Mouse (Mus musculus) lung, postnatal 10 days (tissue): ENCODE measurements around the gene 4930556J24Rik.
"Not testable (repeated sequence)": the region's sequence is repeated elsewhere in the genome, so short reads cannot be mapped to it uniquely, and the experiment has no call there.

Source experiments
- DNase-seq: peaks from one replicate; pipeline ENCODE4 v3.0.0; 2021

4930556J24Rik gene

DNA sequence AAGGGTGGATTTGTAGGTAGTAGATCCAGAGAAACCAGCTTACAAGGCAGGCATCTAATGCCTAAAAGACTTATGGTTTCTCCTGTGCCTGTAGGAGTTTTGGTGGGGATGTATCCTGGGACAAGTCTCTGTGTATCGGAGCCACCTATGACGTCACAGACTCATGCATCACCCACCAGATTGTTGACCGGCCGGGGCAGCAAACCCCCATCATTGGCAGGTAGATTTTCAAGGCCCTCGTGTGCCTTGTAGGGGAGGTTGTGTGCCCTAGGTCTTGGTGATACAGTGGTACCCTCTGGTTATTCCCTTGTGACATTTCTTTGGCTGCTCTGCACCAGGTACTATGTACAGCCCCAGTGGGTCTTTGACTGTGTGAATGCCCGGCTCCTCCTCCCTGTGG is at the start of gene 4930556J24Rik:
Gene 4930556J24Rik (minus strand): TSS at position 101 of the 400 bp plus-strand sequence.
- DNase-seq: no peak

DNA sequence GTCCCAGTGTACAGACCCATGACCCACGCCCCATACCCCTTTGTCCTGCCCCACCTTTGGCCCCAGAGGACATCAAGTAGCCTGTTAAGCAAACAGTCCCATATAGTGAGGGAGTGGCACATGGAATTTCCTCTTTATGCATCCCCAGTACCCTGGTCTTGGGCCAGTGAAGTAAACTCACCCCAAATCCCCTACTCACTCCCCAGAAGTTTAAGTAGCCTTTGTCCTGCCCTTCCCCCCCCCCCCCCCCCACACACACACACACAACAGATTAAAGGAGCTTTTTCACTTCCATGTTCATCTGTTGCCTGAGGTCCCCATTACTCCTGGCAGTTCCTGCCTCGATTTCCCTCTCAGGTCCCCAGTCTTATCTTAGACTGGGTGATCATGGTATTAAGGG is 46.7 kb upstream of the 4930556J24Rik start:
- no peak for DNase-seq

DNA sequence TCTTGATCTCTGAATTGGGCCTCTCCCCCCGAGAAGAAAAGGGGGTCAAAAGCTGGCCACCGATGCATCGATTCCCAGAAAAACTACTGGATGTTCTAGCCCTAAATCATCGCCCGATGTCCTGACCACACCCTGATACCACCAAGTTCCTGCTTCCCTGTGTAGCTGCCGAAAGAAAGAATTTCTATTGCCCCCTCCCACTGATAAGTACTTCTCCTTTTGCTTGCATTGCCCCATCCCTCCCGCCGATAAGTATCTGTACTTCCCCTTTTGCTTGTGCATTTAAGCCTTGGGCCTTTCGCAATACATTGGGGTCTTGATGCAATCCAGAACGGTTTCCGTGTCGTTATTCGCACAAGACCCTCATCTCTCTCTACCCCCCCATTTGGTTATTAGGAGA is 45.5 kb upstream of the 4930556J24Rik start:
- DNase-seq: not testable (repeated sequence)

DNA sequence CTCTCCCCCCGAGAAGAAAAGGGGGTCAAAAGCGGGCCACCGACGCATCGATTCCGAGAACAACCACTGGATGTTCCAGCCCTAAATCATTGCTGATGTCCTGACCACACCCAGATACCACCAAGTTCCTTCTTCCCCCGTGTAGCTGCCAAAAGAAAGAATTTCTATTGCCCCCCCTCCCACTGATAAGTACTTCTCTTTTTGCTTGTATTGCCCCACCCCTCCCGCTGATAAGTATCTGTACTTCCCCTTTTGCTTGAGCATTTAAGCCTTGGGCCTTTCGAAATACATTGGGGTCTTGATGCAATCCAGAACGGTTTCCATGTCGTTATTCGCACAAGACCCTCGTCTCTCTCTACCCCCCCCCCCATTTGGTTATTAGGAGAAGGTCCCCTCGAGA is 39.2 kb upstream of the 4930556J24Rik start:
- not testable (repeated sequence) for DNase-seq

GRCm38 (mm10) chr11:4012616-4013015 is 36.0 kb upstream of the 4930556J24Rik start:
- DNase-seq: no peak

DNA sequence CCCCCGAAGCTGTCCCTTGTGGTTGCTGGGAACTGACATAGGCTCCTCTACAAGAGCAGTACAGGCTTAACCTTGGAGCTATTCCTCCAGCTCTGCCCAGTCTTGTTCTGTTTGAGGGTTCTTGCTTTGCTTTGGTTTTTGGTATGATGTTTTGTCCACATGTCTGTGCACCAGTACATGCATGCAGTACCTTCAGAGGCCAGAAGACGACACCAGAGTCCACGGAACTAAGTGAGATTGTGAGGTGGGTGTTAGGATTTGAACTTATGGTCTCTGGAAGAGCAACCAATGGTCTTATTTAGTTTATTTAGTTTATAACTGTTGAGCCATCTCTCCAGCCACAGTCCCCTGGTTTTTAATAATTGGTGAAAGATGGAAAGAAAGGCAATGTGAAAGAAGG is 29.9 kb upstream of the 4930556J24Rik start:
- no peak for DNase-seq

- DNase-seq: no peak
These were observed 28.7 kb upstream of the 4930556J24Rik start for GRCm38 (mm10) chr11:4005220-4005805.

GRCm38 (mm10) chr11:4001603-4002002 is 25.0 kb upstream of the 4930556J24Rik start:
- DNase-seq: peak; percentile 80

GRCm38 (mm10) chr11:3999547-3999946 is 23.0 kb upstream of the 4930556J24Rik start:
- DNase-seq: no peak

DNA sequence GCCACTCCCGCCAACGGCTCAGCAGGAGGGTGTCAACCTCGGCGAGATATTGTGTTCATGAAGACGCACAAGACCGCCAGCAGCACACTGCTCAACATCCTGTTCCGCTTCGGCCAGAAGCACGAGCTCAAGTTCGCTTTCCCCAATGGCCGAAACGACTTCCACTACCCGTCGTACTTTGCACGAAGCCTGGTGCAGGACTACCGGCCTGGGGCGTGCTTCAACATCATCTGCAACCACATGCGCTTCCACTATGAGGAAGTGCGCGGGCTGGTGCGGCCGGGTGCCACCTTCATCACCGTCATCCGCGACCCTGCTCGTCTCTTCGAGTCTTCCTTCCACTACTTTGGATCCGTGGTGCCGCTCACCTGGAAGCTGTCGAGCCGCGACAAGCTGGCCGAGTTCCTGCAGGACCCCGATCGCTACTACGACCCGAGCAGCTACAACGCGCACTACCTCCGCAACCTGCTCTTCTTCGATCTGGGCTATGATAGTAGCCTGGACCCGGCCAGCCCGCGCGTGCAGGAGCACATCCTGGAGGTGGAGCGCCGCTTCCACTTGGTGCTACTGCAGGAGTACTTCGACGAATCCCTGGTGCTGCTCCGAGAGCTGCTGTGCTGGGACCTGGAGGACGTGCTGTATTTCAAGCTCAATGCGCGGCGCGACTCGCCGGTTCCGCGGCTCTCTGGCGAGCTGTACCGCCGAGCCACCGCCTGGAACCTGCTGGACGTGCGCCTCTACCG is 21.6 kb upstream of the 4930556J24Rik start:
- DNase-seq: peak; percentile 9

DNA sequence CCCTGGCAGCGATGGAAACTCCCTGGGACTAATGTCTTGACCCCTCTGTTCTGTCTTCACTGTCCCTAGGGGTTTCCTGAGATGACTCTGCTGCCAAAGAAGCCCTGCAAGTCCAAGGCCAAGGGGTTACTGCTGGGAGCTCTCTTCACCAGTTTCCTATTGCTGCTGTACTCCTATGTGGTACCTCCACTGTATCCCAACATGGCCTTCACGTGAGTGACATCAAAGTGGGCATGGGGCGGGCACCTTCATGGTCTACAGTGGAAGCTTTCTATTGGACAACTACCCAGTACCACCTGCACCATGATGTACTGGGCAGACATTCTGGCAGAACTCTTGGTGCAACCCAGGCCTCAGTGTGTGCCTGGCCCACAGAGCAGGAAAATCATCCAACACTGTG is 20.3 kb upstream of the 4930556J24Rik start:
- DNase-seq: no peak

DNA sequence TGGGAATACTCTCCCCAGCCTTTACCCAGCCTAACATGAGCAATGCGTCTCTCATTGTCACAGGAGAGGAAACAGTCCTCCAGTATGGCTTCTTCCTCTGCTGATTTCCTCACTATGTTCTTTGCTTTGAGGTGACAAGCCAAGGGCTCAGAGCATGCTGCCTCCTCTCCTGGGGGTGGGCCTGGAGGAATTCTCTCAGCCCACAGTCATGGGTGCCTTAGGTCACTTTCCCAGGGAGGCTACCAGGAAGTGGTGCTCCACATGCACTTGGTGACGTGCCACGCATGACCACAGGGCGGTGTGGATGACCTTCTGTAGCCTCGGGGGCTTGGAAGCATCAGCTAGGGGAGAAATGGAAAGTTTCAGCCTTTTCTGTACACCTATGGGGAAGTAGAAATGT is 18.9 kb upstream of the 4930556J24Rik start:
- DNase-seq: no peak

DNA sequence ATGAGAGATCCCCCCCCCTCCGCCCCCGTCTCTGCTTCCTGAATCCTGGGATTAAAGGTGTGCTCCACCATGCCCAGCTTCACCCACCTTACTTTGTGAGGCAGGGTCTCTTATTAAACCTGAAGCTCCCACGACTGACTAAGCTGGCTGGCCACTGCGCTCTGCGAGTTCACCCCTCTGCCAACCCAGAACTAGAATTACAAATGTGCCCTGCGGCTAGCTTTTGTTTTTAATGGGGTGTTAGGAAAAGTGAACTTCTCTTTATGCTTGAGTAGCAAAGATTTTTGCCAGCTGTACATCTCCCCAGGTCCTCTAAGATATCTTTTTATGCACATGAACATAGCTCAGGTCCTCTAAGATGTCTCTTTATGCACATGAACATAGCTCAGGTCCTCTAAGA is 17.3 kb upstream of the 4930556J24Rik start:
- DNase-seq: no peak

DNA sequence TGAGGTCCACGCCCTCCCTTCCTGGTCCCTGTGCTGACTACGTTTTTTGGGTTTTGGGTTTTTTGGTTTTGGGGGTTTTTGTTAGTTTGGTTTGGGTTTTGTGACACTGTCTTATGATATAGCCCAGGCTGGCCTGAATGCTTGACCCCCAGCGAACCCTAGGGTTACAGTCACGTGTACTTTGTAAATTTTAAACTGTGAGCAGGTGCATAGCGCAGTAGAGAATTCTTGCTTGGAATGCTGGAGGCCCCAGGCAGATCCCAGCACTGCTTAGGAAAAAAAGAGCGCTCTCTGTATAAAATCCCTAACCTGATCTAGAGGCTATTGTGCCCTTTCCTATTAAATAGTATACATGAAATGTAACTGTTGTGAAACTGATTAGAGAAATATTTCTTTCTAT is 16.6 kb upstream of the 4930556J24Rik start:
- DNase-seq: no peak

DNA sequence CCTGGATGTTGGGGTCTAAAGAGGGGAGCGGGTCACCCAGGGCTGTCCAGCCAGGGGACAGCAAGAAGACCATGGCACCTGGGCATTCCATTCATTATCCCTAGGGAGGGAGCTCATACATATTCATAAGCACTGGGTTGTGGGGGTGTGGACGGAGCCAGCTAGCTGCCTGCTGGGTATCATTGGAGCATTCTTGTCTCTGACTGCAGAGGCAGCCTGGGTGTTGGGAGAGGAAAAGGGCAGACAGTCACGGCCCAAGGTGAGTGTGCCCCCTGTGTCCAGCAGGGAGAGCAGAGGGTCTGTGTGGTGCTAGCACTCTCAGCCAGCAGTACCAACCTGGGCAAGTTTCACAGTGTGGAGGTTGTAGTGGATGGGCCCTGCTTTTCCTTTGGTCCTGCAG is 13.2 kb upstream of the 4930556J24Rik start:
- DNase-seq: no peak

DNA sequence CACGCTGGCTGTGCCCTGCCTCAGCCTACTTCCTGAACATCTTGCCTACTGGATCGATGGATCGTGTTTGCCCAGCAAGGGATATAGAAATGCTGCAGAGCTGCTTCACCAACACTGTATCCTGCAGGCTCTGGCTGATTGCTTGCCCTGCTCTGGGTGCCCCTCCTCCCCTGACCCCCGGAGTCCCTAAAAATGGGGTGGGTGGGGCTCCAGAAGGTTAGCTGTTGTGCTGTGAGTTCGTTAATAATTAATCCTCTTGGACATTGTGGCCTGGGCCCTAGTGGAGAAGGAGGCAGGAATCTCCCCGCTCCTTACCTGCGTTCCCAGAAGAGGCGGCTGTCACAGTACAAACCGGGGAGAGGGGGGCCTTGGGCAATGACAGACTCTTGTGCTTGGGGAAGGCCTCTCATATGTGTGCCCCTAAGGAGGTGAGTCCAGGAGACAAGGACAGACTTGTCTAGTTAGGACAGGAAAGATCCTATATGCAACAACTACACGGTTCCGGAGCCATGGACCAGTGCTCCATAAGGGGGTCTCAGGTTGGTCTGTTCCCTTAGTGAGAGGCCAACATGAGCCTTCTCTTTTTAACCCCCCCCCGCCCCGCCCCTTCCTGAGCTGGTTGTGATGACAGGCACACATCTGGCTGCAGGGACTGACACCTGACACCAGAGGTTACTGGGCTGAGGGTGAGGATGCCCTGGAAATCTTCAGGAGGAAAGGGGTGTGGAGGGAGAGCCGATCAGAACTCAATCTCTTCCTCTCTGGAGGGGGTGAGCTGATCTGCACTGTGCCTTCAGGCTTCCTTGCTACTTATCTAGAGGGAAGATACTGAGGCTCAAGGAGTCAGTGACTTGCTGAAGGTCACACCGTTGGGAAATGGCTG is 7.5 kb upstream of the 4930556J24Rik start:
- DNase-seq: peak; percentile 32

DNA sequence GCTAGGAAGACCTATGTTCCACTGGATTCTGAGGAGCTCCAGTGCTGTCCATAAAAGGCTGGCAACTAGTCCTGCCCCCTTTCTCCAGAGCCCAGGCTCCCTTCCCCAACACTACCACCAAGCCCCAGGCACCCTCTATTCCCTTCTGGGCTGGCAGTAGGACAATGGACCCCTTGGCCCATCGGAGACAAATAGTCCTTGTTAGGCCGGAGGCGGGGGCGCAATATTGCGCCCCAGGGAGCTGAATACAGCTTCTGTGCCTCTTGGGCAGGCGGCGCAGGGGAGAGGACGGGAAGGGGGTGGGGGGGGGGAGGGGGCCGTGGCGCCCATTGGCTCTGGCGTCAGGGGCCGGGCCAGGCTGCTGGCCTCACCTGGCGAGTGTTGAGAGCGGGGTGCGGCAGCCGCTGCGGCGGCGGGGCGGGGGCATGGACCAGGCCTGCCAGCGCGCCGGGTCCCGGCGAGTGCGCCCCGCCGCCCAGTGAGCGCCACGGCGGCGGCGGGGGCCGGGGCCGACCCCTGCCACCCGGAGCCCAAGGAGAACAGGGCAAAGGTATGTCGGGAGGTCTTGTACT is 6.8 kb upstream of the 4930556J24Rik start, which contains the start of gene Gal3st1:
Gene Gal3st1 (plus strand): TSS at position 346 of the 572 bp plus-strand sequence.
- peak; percentile 37 for DNase-seq

- no peak for DNase-seq
These were observed 6.0 kb upstream of the 4930556J24Rik start for GRCm38 (mm10) chr11:3982275-3983209.

DNA sequence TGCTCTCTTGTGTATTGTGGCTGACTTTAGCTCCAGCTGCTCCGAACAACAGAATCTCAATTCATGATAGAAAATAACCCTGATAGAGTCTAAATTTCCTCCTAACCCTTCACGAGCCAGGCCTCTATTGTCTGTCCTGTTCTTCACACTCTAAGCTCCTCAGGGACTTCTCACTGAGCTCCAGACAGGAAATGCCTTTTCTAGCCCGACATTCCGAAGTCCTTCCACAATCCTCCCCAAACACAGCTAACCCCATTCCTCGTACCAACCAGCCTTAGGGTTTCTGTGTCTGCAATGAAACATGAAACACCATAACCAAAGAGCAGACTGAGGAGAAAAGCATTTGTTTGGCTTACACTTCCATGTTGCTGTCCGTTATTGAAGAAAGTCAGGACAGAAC is 5.0 kb upstream of the 4930556J24Rik start:
- no peak for DNase-seq

DNA sequence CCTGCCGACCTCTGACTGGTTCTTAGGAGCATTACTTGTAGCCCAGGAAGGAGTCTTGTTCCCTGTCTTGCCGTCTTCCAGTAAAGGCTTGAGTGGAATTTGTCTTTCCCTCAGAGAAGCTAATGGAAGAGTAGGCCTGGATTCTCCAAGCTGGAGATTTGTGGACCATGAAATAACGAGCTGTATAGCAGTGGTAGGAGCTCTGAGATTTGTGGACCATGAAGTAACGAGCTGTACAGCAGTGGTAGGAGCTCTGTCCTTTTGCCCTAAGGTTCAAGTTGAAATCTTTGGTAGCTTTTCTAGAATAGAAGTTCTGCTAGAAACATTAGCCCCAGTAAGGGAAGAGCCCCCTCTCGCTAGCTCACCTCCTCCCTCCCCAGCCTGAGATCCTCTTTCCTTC is 1.8 kb upstream of the 4930556J24Rik start:
- DNase-seq: no peak

- no peak for DNase-seq
These were observed 2.3 kb downstream of the 4930556J24Rik start for GRCm38 (mm10) chr11:3974311-3974710.

GRCm38 (mm10) chr11:3973081-3973480 is 3.5 kb downstream of the 4930556J24Rik start:
- no peak for DNase-seq
